Mouse (Mus musculus) hindbrain, embryonic 11.5 days (tissue): ENCODE results near the gene Zscan2. TPM values are rescaled to one million over a fixed set of nuclear protein-coding genes. Genes with fewer than 3 reads are reported as not detected.

Source experiments
- ATAC-seq: fragments of 200-750 bp; cut with Nextera tagmentation; 2 replicates; pipeline ENCODE4 v1.8.0; 2017; ENCODE audit warnings: mild to moderate bottlenecking, moderate TSS enrichment, moderate library complexity; ENCODE audit not compliant: low FRiP score
- DNase-seq: peaks from one replicate; pipeline ENCODE4 v3.0.0-alpha.2; 2015; ENCODE audit warnings: low spot score
- H3K27ac ChIP-seq: fragments of 300-500 bp; sonication (generic); 2 replicates; pipeline ENCODE4 v1.5.1; 2014; ENCODE audit warnings: mild to moderate bottlenecking, low read depth, low read length
- H3K27me3 ChIP-seq: fragments of 300-500 bp; sonication (generic); 2 replicates; pipeline ENCODE4 v1.6.1; 2014; ENCODE audit warnings: mild to moderate bottlenecking, low read length, moderate library complexity, mixed read lengths; ENCODE audit not compliant: control insufficient read depth, insufficient read depth
- H3K36me3 ChIP-seq: fragments of 300-500 bp; sonication (generic); 2 replicates; pipeline ENCODE4 v1.6.1; 2014; ENCODE audit warnings: mild to moderate bottlenecking, low read length, moderate library complexity, mixed read lengths; ENCODE audit not compliant: control insufficient read depth, insufficient read depth
- H3K4me1 ChIP-seq: fragments of 300-500 bp; sonication (generic); replicated peaks from 2 replicates; pipeline ENCODE4 v1.6.1; 2014; ENCODE audit warnings: low read length, mixed read lengths; ENCODE audit not compliant: control insufficient read depth, insufficient read depth
- H3K4me2 ChIP-seq: fragments of 300-500 bp; sonication (generic); replicated peaks from 2 replicates; pipeline ENCODE4 v1.6.1; 2014; ENCODE audit warnings: mild to moderate bottlenecking, low read depth, low read length
- H3K4me3 ChIP-seq: fragments of 300-500 bp; sonication (generic); 2 replicates; pipeline ENCODE4 v1.5.1; 2014; ENCODE audit warnings: low read depth, low read length
- H3K9ac ChIP-seq: fragments of 300-500 bp; sonication (generic); 2 replicates; pipeline ENCODE4 v1.6.1; 2014; ENCODE audit warnings: low read depth, low read length
- H3K9me3 ChIP-seq: fragments of 300-500 bp; sonication (generic); 2 replicates; pipeline ENCODE4 v1.6.1; 2016; ENCODE audit warnings: low read length; ENCODE audit not compliant: control insufficient read depth
- WGBS: fragments of 180-500 bp; shearing (Covaris S2); extraction: QIAGEN DNeasy Blood & Tissue Kit; methylation state at CpG from one replicate; pipeline ENCODE4 v1.1.7; 2014; 5-methylcytosine and 5-hydroxymethylcytosine counted together
- polyA plus RNA-seq: library from polyadenylated mRNA; unstranded; fragments of >200 nt; fragmentation: Nextera tagmentation; extraction: Ambion mirVana; gene quantifications from 2 replicates; pipeline ENCODE4 v1.2.1, GENCODE M21; 2014

The Zscan2 gene
- polyA plus RNA-seq, 1 experiment from 2014 or later: 4.8 TPM

GRCm38 (mm10) chr7:80897134-80897533 is 36.4 kb downstream of the Zscan2 start:
- H3K4me1 ChIP-seq: no peaks in the 10 kb centered on the region; the same call in 1 of the 2 replicates
- no peaks in the 10 kb centered on the region for H3K27me3 ChIP-seq
- no peak overlapping the region for H3K4me3 ChIP-seq
- WGBS: 86% methylated on average over 7 of the region's 7 CpGs
- H3K9me3 ChIP-seq: no peaks in the 10 kb centered on the region
- H3K4me2 ChIP-seq: no peak overlapping the region
- H3K36me3 ChIP-seq: 0 out of 2 replicates have a peak, but pooled peaks cover 11% of the 10 kb centered on the region
- H3K27ac ChIP-seq: no peak overlapping the region
- DNase-seq (no peak), ATAC-seq (no peak)
- no peak overlapping the region for H3K9ac ChIP-seq

GRCm38 (mm10) chr7:80897721-80898120 is 37.0 kb downstream of the Zscan2 start:
- Histone ChIP-seq H3K27ac (no peak overlapping the region), H3K4me3 (no peak overlapping the region), H3K4me2 (no peak overlapping the region), H3K9ac (no peak overlapping the region), H3K36me3 (0 out of 2 replicates have a peak, but pooled peaks cover 7% of the 10 kb centered on the region), H3K27me3 (no peaks in the 10 kb centered on the region), H3K9me3 (no peaks in the 10 kb centered on the region), H3K4me1 (no peaks in the 10 kb centered on the region; the same call in 1 of the 2 replicates)
- ATAC-seq (no peak), DNase-seq (no peak)
- WGBS: 96% methylated on average over 4 of the region's 4 CpGs

GRCm38 (mm10) chr7:80900944-80901501 is 40.3 kb downstream of the Zscan2 start, which contains the start of gene Wdr73:
TSS of gene Wdr73 (minus strand) at chr7:80901269.
- H3K4me3 ChIP-seq: peak within 1 kb of the TSS; percentile 81
- H3K9me3 ChIP-seq: no peaks in the 10 kb centered on the region
- H3K9ac ChIP-seq: peak within 1 kb of the TSS; percentile 80
- WGBS: under 1% methylated on average over 36 of the region's 36 CpGs
- peak; percentile 90 for ATAC-seq
- 0 out of 2 replicates have a peak, but pooled peaks cover under 1% of the 10 kb centered on the region for H3K36me3 ChIP-seq
- H3K27ac ChIP-seq: no peak within 1 kb of the TSS
- no peaks in the 10 kb centered on the region for H3K27me3 ChIP-seq
- H3K4me1 ChIP-seq: peaks cover 3% of the 10 kb centered on the region; the same call in 1 of the 2 replicates
- DNase-seq: peak; percentile 95
- H3K4me2 ChIP-seq: peak within 1 kb of the TSS; percentile 52

- Histone ChIP-seq H3K27ac (no peak overlapping the region), H3K9me3 (no peaks in the 10 kb centered on the region), H3K9ac (peak overlapping the region; percentile 80), H3K4me1 (peaks cover 3% of the 10 kb centered on the region; the same call in 1 of the 2 replicates), H3K36me3 (no peaks in the 10 kb centered on the region), H3K4me2 (peak overlapping the region; percentile 52), H3K4me3 (peak overlapping the region; percentile 81), H3K27me3 (no peaks in the 10 kb centered on the region)
- ATAC-seq: peak; percentile 41; the same call in 1 of the 2 replicates
- WGBS: 35% methylated on average over 15 of the region's 15 CpGs
- DNase-seq: peak; percentile 27
These were observed 41.0 kb downstream of the Zscan2 start for GRCm38 (mm10) chr7:80901541-80902274.

GRCm38 (mm10) chr7:80903625-80904422 is 43.1 kb downstream of the Zscan2 start:
- 89% methylated on average over 11 of the region's 11 CpGs for WGBS
- H3K4me1 ChIP-seq: peaks cover 3% of the 10 kb centered on the region; the same call in 1 of the 2 replicates
- no peaks in the 10 kb centered on the region for H3K27me3 ChIP-seq
- no peak overlapping the region for H3K9ac ChIP-seq
- ATAC-seq (no peak), DNase-seq (no peak)
- H3K9me3 ChIP-seq: no peaks in the 10 kb centered on the region
- no peaks in the 10 kb centered on the region for H3K36me3 ChIP-seq
- H3K4me2 ChIP-seq: no peak overlapping the region
- no peak overlapping the region for H3K4me3 ChIP-seq
- no peak overlapping the region for H3K27ac ChIP-seq

- DNase-seq (peak; percentile 86), ATAC-seq (peak; percentile 55)
- H3K4me1 ChIP-seq: peaks cover 3% of the 10 kb centered on the region; the same call in 1 of the 2 replicates
- no peaks in the 10 kb centered on the region for H3K36me3 ChIP-seq
- 3% methylated on average over 19 of the region's 19 CpGs for WGBS
- H3K4me2 ChIP-seq: peak within 1 kb of the TSS; percentile 81
- no peaks in the 10 kb centered on the region for H3K27me3 ChIP-seq
- H3K9me3 ChIP-seq: no peaks in the 10 kb centered on the region
- H3K9ac ChIP-seq: peak within 1 kb of the TSS; percentile 67
- H3K4me3 ChIP-seq: peak within 1 kb of the TSS; percentile 31
- no peak within 1 kb of the TSS for H3K27ac ChIP-seq
These were observed 44.3 kb downstream of the Zscan2 start, which contains the start of gene Nmb for GRCm38 (mm10) chr7:80904921-80905515. TSS of gene Nmb (minus strand) at chr7:80905076.

GRCm38 (mm10) chr7:80911053-80911452 is 50.3 kb downstream of the Zscan2 start:
- 84% methylated on average over 7 of the region's 7 CpGs for WGBS
- Histone ChIP-seq H3K9me3 (no peaks in the 10 kb centered on the region), H3K36me3 (no peaks in the 10 kb centered on the region; the same call in 1 of the 2 replicates), H3K4me1 (no peaks in the 10 kb centered on the region), H3K9ac (no peak overlapping the region), H3K4me2 (no peak overlapping the region), H3K4me3 (no peak overlapping the region), H3K27ac (no peak overlapping the region), H3K27me3 (no peaks in the 10 kb centered on the region)
- DNase-seq (no peak), ATAC-seq (no peak)

- Histone ChIP-seq H3K4me3 (no peak overlapping the region), H3K9ac (no peak overlapping the region), H3K4me2 (no peak overlapping the region), H3K36me3 (no peaks in the 10 kb centered on the region; the same call in 1 of the 2 replicates), H3K4me1 (no peaks in the 10 kb centered on the region), H3K27me3 (no peaks in the 10 kb centered on the region), H3K9me3 (no peaks in the 10 kb centered on the region), H3K27ac (no peak overlapping the region)
- ATAC-seq: no peak
- WGBS: 94% methylated on average over 8 of the region's 8 CpGs
- DNase-seq: no peak
These were observed 51.8 kb downstream of the Zscan2 start for GRCm38 (mm10) chr7:80912496-80912895.
